Comparison of ENCODE assay signal across 8 mouse cellular contexts in genomic region chr11:121672990-121673572, GRCm38 (mm10). TPM values are rescaled to one million over a fixed set of nuclear protein-coding genes. Genes with fewer than 3 reads are reported as not detected.
DNase-seq lines count a peak whose midpoint lies in the region; ATAC-seq and TF ChIP-seq lines count a peak whose summit lies in the region.

TSS of gene B3gntl1 (minus strand) at chr11:121673153.

- ATAC-seq in embryonic facial prominence, embryonic 15.5 days (ENCODE audit: insufficient number of reproducible peaks, low FRiP score, low TSS enrichment, low read depth): peak; percentile 100
- ATAC-seq in limb, embryonic 14.5 days (ENCODE audit: low FRiP score, low read depth): peak; percentile 100
- peak; percentile 100 for ATAC-seq in midbrain, postnatal 0 days (ENCODE audit: low FRiP score)

- peak within 1 kb of the TSS; percentile 74 for H3K4me3 ChIP-seq in bone marrow, adult 2 months (replicated peaks; ENCODE audit: control insufficient read depth, low read depth, low read length)
- peak within 1 kb of the TSS; percentile 75 for H3K4me3 ChIP-seq in embryonic facial prominence, embryonic 15.5 days (replicated peaks)
- peak within 1 kb of the TSS; percentile 67 for H3K4me3 ChIP-seq in limb, embryonic 14.5 days (replicated peaks; ENCODE audit: low read length)
- H3K4me3 ChIP-seq in midbrain, postnatal 0 days (ENCODE audit: low read depth, low read length): peak within 1 kb of the TSS; percentile 61

- TF ChIP-seq POLR2A in bone marrow, adult 2 months (IDR thresholded peaks at IDR 0.05; ENCODE audit: borderline replicate concordance, control insufficient read depth, low read depth, low read length): peak; percentile 79
- TF ChIP-seq POLR2A in limb, embryonic 14.5 days (IDR thresholded peaks at IDR 0.05; ENCODE audit: borderline replicate concordance, extremely low read depth, insufficient read depth, insufficient read length): peak; percentile 92; the same call in 1 of the 2 replicates

- WGBS in bone marrow, adult 2 months: under 1% methylated on average over 46 of the region's 46 CpGs
- WGBS in embryonic facial prominence, embryonic 15.5 days: under 1% methylated on average over 46 of the region's 46 CpGs
- WGBS in limb, embryonic 14.5 days: under 1% methylated on average over 45 of the region's 46 CpGs
- under 1% methylated on average over 46 of the region's 46 CpGs for WGBS in midbrain, postnatal 0 days

- no peaks in the 10 kb centered on the region for H3K27me3 ChIP-seq in embryonic facial prominence, embryonic 15.5 days
- no peaks in the 10 kb centered on the region for H3K27me3 ChIP-seq in limb, embryonic 14.5 days (ENCODE audit: control insufficient read depth, insufficient read depth, low read length)
- no peaks in the 10 kb centered on the region for H3K27me3 ChIP-seq in midbrain, postnatal 0 days (ENCODE audit: insufficient read depth, low read length)

- peak within 1 kb of the TSS; percentile 74 for H3K4me2 ChIP-seq in embryonic facial prominence, embryonic 15.5 days (replicated peaks)
- H3K4me2 ChIP-seq in limb, embryonic 14.5 days (replicated peaks; ENCODE audit: low read depth, low read length, severe bottlenecking): peak within 1 kb of the TSS; percentile 84
- H3K4me2 ChIP-seq in midbrain, postnatal 0 days (ENCODE audit: low read depth, low read length, poor library complexity, severe bottlenecking): peak within 1 kb of the TSS; percentile 66

- H3K9ac ChIP-seq in embryonic facial prominence, embryonic 15.5 days: peak within 1 kb of the TSS; percentile 75
- peak within 1 kb of the TSS; percentile 75 for H3K9ac ChIP-seq in limb, embryonic 14.5 days (ENCODE audit: low read depth, low read length, severe bottlenecking)
- H3K9ac ChIP-seq in midbrain, postnatal 0 days (replicated peaks; ENCODE audit: low read length, poor library complexity, severe bottlenecking): peak within 1 kb of the TSS; percentile 86

- no peak for TF ChIP-seq CTCF in bone marrow, adult 2 months (IDR thresholded peaks at IDR 0.05; ENCODE audit: control insufficient read depth, insufficient read depth, low read length)
- TF ChIP-seq CTCF in midbrain, postnatal 0 days (IDR thresholded peaks at IDR 0.05): peak; percentile 51

- H3K27ac ChIP-seq in bone marrow, adult 2 months (ENCODE audit: control insufficient read depth, insufficient read depth, low read depth, low read length, poor library complexity): peak within 1 kb of the TSS; percentile 88
- peak within 1 kb of the TSS; percentile 96 for H3K27ac ChIP-seq in embryonic facial prominence, embryonic 15.5 days (replicated peaks)
- peak within 1 kb of the TSS; percentile 94 for H3K27ac ChIP-seq in limb, embryonic 14.5 days (replicated peaks; ENCODE audit: low read depth, low read length)
- H3K27ac ChIP-seq in midbrain, postnatal 0 days (ENCODE audit: low read depth, low read length): peak within 1 kb of the TSS; percentile 95

- DNase-seq in 416B (ENCODE audit: low read depth): peak; percentile 100
- DNase-seq in heart, adult 8-10 months (ENCODE audit: low spot score): peak; percentile 99
- DNase-seq in kidney, adult 9 months: peak; percentile 100
- DNase-seq in limb, embryonic 14.5 days (ENCODE audit: low spot score): peak; percentile 98
- DNase-seq in midbrain, postnatal 0 days (ENCODE audit: low spot score): peak; percentile 99
- DNase-seq in spleen, postnatal 14 days (ENCODE audit: low spot score in 2 of 2): peak; percentile 98 to 99

- peaks cover 2% of the 10 kb centered on the region; the same call in 1 of the 2 replicates for H3K4me1 ChIP-seq in bone marrow, adult 2 months (ENCODE audit: control insufficient read depth, insufficient read depth, low read length)
- H3K4me1 ChIP-seq in embryonic facial prominence, embryonic 15.5 days: peaks cover 16% of the 10 kb centered on the region
- peaks cover 8% of the 10 kb centered on the region; the same call in 1 of the 2 replicates for H3K4me1 ChIP-seq in limb, embryonic 14.5 days (ENCODE audit: control insufficient read depth, insufficient read depth, low read length)
- no peaks in the 10 kb centered on the region for H3K4me1 ChIP-seq in midbrain, postnatal 0 days (ENCODE audit: insufficient read depth, low read length)

- H3K36me3 ChIP-seq in embryonic facial prominence, embryonic 15.5 days: peaks cover 7% of the 10 kb centered on the region; the same call in 1 of the 2 replicates
- peaks cover 3% of the 10 kb centered on the region; the same call in 1 of the 2 replicates for H3K36me3 ChIP-seq in limb, embryonic 14.5 days (ENCODE audit: control insufficient read depth, insufficient read depth, low read length)
- no peaks in the 10 kb centered on the region for H3K36me3 ChIP-seq in midbrain, postnatal 0 days (ENCODE audit: insufficient read depth, low read length)

- H3K9me3 ChIP-seq in embryonic facial prominence, embryonic 15.5 days (replicated peaks): no peaks in the 10 kb centered on the region
- H3K9me3 ChIP-seq in limb, embryonic 14.5 days (ENCODE audit: control insufficient read depth, low read length): no peaks in the 10 kb centered on the region
- H3K9me3 ChIP-seq in midbrain, postnatal 0 days (ENCODE audit: low read length): no peaks in the 10 kb centered on the region

RNA-seq across cellular contexts. Expression of gene B3gntl1, which starts in this region (rescaled TPM):
- 2.4 and 6.1 TPM in 2 replicates for polyA plus RNA-seq in bone marrow, adult 2 months (2011; ENCODE audit: insufficient read depth, insufficient read length, low replicate concordance, missing spikeins)
- polyA plus RNA-seq in embryonic facial prominence, embryonic 15.5 days (2015; fragmentation: Nextera tagmentation; extraction: Ambion mirVana): 9.8 and 9.9 TPM in 2 replicates
- 1 to 10 TPM; 4.0 to 5.7 (median 5.2) TPM for total RNA-seq in heart, adult 8-10 months (2022)
- 14.4 and 16.5 TPM in 2 replicates for polyA plus RNA-seq in limb, embryonic 14.5 days (2012; rRNA removed)
- polyA plus RNA-seq in limb, embryonic 14.5 days (2014; fragmentation: Nextera tagmentation; extraction: Ambion mirVana): 8.6 and 9.9 TPM in 2 replicates
- 10.1 and 10.5 TPM in 2 replicates for total RNA-seq in midbrain, postnatal 0 days (2014; rRNA removed)
- polyA plus RNA-seq in midbrain, postnatal 0 days (2015; fragmentation: Nextera tagmentation; extraction: Ambion mirVana): 5.8 and 6.6 TPM in 2 replicates

Comparison
In these comparisons a context has a peak if more than half of its experiments do, and no peak if none do; other contexts are left out.
1. Peak in every context shown above with its lines: DNase-seq, ATAC-seq, H3K4me3 ChIP-seq and H3K27ac ChIP-seq.